Mouse (Mus musculus): ENCODE measurements around the gene Nrip2. TPM values are rescaled to one million over a fixed set of nuclear protein-coding genes. Genes with fewer than 3 reads are reported as not detected.

The Nrip2 gene
- polyA plus RNA-seq, 1 experiment from 2014 or later, result 5.0 TPM

Other genes starting within 250 kb of the Nrip2 start
- gene Tead4, start 98.5 kb upstream of the Nrip2 start, polyA plus RNA-seq (2015; fragmentation: Nextera tagmentation; extraction: Ambion mirVana), result 4.9 and 8.9 TPM in 2 replicates
- gene Tulp3, start 43.4 kb upstream of the Nrip2 start, polyA plus RNA-seq (2015; fragmentation: Nextera tagmentation; extraction: Ambion mirVana), result 19.7 and 19.8 TPM in 2 replicates
- 115 and 118 TPM in 2 replicates for gene Rhno1, start 36.4 kb upstream of the Nrip2 start, polyA plus RNA-seq (2015; fragmentation: Nextera tagmentation; extraction: Ambion mirVana)
- gene Foxm1, start 36.3 kb upstream of the Nrip2 start, polyA plus RNA-seq (2015; fragmentation: Nextera tagmentation; extraction: Ambion mirVana), result 24.9 and 26.7 TPM in 2 replicates
- 0.26 and 0.34 TPM in 2 replicates for gene Tex52, start 23.8 kb upstream of the Nrip2 start, polyA plus RNA-seq (2015; fragmentation: Nextera tagmentation; extraction: Ambion mirVana)
- not detected in 2 replicates for gene Gm44596, start 23.8 kb upstream of the Nrip2 start, polyA plus RNA-seq (2015; fragmentation: Nextera tagmentation; extraction: Ambion mirVana)
- 31.0 and 31.8 TPM in 2 replicates for gene Itfg2, start 25.6 kb downstream of the Nrip2 start, polyA plus RNA-seq (2015; fragmentation: Nextera tagmentation; extraction: Ambion mirVana)
- gene Fkbp4, start 39.4 kb downstream of the Nrip2 start, polyA plus RNA-seq (2015; fragmentation: Nextera tagmentation; extraction: Ambion mirVana), result 343 and 346 TPM in 2 replicates
- 0.10 and 1.2 TPM in 2 replicates for gene Pzp, start 127.4 kb downstream of the Nrip2 start, polyA plus RNA-seq (2015; fragmentation: Nextera tagmentation; extraction: Ambion mirVana)
- gene A2ml1, start 182.3 kb downstream of the Nrip2 start, polyA plus RNA-seq (2015; fragmentation: Nextera tagmentation; extraction: Ambion mirVana), result 0.23 TPM in 1 of 2 replicates, not detected in the other
- not detected in 2 replicates for gene Klrb1a, start 224.2 kb downstream of the Nrip2 start, polyA plus RNA-seq (2015; fragmentation: Nextera tagmentation; extraction: Ambion mirVana)